Mouse (Mus musculus) limb, embryonic 13.5 days (tissue): ENCODE data around the gene Isoc2b. TPM values are rescaled to one million over a fixed set of nuclear protein-coding genes. Genes with fewer than 3 reads are reported as not detected.
"Not testable (repeated sequence)": the region's sequence is repeated elsewhere in the genome, so short reads cannot be mapped to it uniquely, and the experiment has no call there.

Experiments used
- ATAC-seq: fragments of 200-750 bp; cut with Nextera tagmentation; 2 replicates; pipeline ENCODE4 v1.8.0; 2017; ENCODE audit warnings: low read depth, moderate number of reproducible peaks, moderate TSS enrichment; ENCODE audit not compliant: low FRiP score
- H3K27ac ChIP-seq: fragments of 300-500 bp; sonication (generic); 2 replicates; pipeline ENCODE4 v1.5.1; 2015; ENCODE audit warnings: inconsistent platforms, mild to moderate bottlenecking, moderate library complexity
- H3K27me3 ChIP-seq: fragments of 300-500 bp; sonication (generic); 2 replicates; pipeline ENCODE4 v1.6.1; 2015; ENCODE audit warnings: mild to moderate bottlenecking, inconsistent platforms
- H3K36me3 ChIP-seq: fragments of 300-500 bp; sonication (generic); 2 replicates; pipeline ENCODE4 v1.6.1; 2015; ENCODE audit warnings: inconsistent platforms, mild to moderate bottlenecking, moderate library complexity
- H3K4me1 ChIP-seq: fragments of 300-500 bp; sonication (generic); 2 replicates; pipeline ENCODE4 v1.6.1; 2015; ENCODE audit warnings: inconsistent platforms
- H3K4me2 ChIP-seq: fragments of 300-500 bp; sonication (generic); replicated peaks from 2 replicates; pipeline ENCODE4 v1.6.1; 2015; ENCODE audit warnings: inconsistent platforms, mild to moderate bottlenecking, moderate library complexity
- H3K4me3 ChIP-seq: fragments of 300-500 bp; sonication (generic); 2 replicates; pipeline ENCODE4 v1.5.1; 2015; ENCODE audit warnings: moderate library complexity, mild to moderate bottlenecking, inconsistent platforms
- H3K9ac ChIP-seq: fragments of 300-500 bp; sonication (generic); 2 replicates; pipeline ENCODE4 v1.6.1; 2015; ENCODE audit warnings: mild to moderate bottlenecking, inconsistent platforms
- H3K9me3 ChIP-seq: fragments of 300-500 bp; sonication (generic); 2 replicates; pipeline ENCODE4 v1.6.1; 2016; ENCODE audit warnings: inconsistent platforms
- WGBS: fragments of 180-500 bp; shearing (Covaris S2); methylation state at CpG from one replicate; pipeline ENCODE4 v1.1.7; 2015; 5-methylcytosine and 5-hydroxymethylcytosine counted together
- polyA plus RNA-seq: library from polyadenylated mRNA; unstranded; fragments of >200 nt; fragmentation: Nextera tagmentation; extraction: Ambion mirVana; gene quantifications from 2 replicates; pipeline ENCODE4 v1.2.1, GENCODE M21; 2015

Gene Isoc2b
- polyA plus RNA-seq, 1 experiment from 2014 or later = 5.6 TPM

- no peak overlapping the region for H3K27ac ChIP-seq
- H3K9me3 ChIP-seq = peaks cover 5% of the 10 kb centered on the region; the same call in 1 of the 2 replicates
- H3K36me3 ChIP-seq = no peaks in the 10 kb centered on the region
- WGBS = 6% methylated on average over 18 of the region's 19 CpGs
- peak overlapping the region; percentile 28 for H3K4me3 ChIP-seq
- peak overlapping the region; percentile 54 for H3K4me2 ChIP-seq
- ATAC-seq = 0 out of 2 replicates have a peak, but pooled peaks have one; percentile 65
- H3K27me3 ChIP-seq = peaks cover 33% of the 10 kb centered on the region
- H3K9ac ChIP-seq = peak overlapping the region; percentile 45
- peaks cover 5% of the 10 kb centered on the region for H3K4me1 ChIP-seq
These were observed 29.8 kb upstream of the Isoc2b start for GRCm38 (mm10) chr7:4899649-4900522.

- Histone ChIP-seq H3K4me1 (peaks cover 5% of the 10 kb centered on the region), H3K9ac (peak overlapping the region; percentile 45), H3K4me2 (peak overlapping the region; percentile 54), H3K4me3 (peak overlapping the region; percentile 28), H3K9me3 (peaks cover 5% of the 10 kb centered on the region; the same call in 1 of the 2 replicates), H3K36me3 (no peaks in the 10 kb centered on the region), H3K27me3 (peaks cover 33% of the 10 kb centered on the region), H3K27ac (no peak overlapping the region)
- peak; percentile 37; the same call in 1 of the 2 replicates for ATAC-seq
- 15% methylated on average over 15 of the region's 18 CpGs for WGBS
These were observed 29.0 kb upstream of the Isoc2b start for GRCm38 (mm10) chr7:4898851-4899648.

GRCm38 (mm10) chr7:4895186-4895585 lies 25.1 kb upstream of the Isoc2b start:
- peaks cover 5% of the 10 kb centered on the region for H3K4me1 ChIP-seq
- H3K36me3 ChIP-seq = peaks cover 6% of the 10 kb centered on the region; the same call in 1 of the 2 replicates
- H3K4me3 ChIP-seq = no peak overlapping the region
- no peak for ATAC-seq
- H3K27me3 ChIP-seq = peaks cover 22% of the 10 kb centered on the region
- H3K9me3 ChIP-seq = no peaks in the 10 kb centered on the region
- no peak overlapping the region for H3K27ac ChIP-seq
- no peak overlapping the region for H3K9ac ChIP-seq
- 60% methylated on average over 11 of the region's 11 CpGs for WGBS
- no peak overlapping the region for H3K4me2 ChIP-seq

- Histone ChIP-seq H3K36me3 (peaks cover 5% of the 10 kb centered on the region; the same call in 1 of the 2 replicates), H3K27me3 (no peaks in the 10 kb centered on the region), H3K9me3 (no peaks in the 10 kb centered on the region), H3K27ac (no peak overlapping the region), H3K4me1 (no peaks in the 10 kb centered on the region), H3K4me3 (no peak overlapping the region), H3K9ac (no peak overlapping the region), H3K4me2 (no peak overlapping the region)
- ATAC-seq = no peak
- WGBS = 45% methylated on average over 4 of the region's 4 CpGs
These were observed 16.6 kb upstream of the Isoc2b start for GRCm38 (mm10) chr7:4886680-4887079.

- H3K4me2 ChIP-seq, H3K4me3 ChIP-seq, H3K9me3 ChIP-seq, H3K36me3 ChIP-seq, H3K9ac ChIP-seq, H3K27me3 ChIP-seq, H3K27ac ChIP-seq, ATAC-seq: not testable (repeated sequence)
- WGBS = 89% methylated on average over 1 of the region's 1 CpGs
- H3K4me1 ChIP-seq = peaks cover 15% of the 10 kb centered on the region
These were observed 9.0 kb upstream of the Isoc2b start for GRCm38 (mm10) chr7:4879036-4879435.

GRCm38 (mm10) chr7:4878186-4878585 lies 8.1 kb upstream of the Isoc2b start:
- Histone ChIP-seq H3K27me3 (no peaks in the 10 kb centered on the region), H3K4me1 (peaks cover 15% of the 10 kb centered on the region), H3K4me2 (peak overlapping the region; percentile 82), H3K9ac (no peak overlapping the region; the same call in 1 of the 2 replicates), H3K27ac (no peak overlapping the region), H3K9me3 (no peaks in the 10 kb centered on the region), H3K4me3 (no peak overlapping the region; the same call in 1 of the 2 replicates), H3K36me3 (no peaks in the 10 kb centered on the region)
- ATAC-seq = no peak

- H3K9me3 ChIP-seq = no peaks in the 10 kb centered on the region
- peak overlapping the region; percentile 54 for H3K4me3 ChIP-seq
- WGBS = 7% methylated on average over 11 of the region's 11 CpGs
- H3K9ac ChIP-seq = peak overlapping the region; percentile 69
- peaks cover 15% of the 10 kb centered on the region for H3K4me1 ChIP-seq
- peak; percentile 17 for ATAC-seq
- H3K27me3 ChIP-seq = no peaks in the 10 kb centered on the region
- H3K36me3 ChIP-seq = no peaks in the 10 kb centered on the region
- H3K27ac ChIP-seq = no peak overlapping the region
- peak overlapping the region; percentile 82 for H3K4me2 ChIP-seq
These were observed 7.2 kb upstream of the Isoc2b start for GRCm38 (mm10) chr7:4877226-4877625.

GRCm38 (mm10) chr7:4876753-4877221 lies 6.7 kb upstream of the Isoc2b start, which contains the start of gene Isoc2a:
TSS of gene Isoc2a (plus strand) at chr7:4877153.
- H3K27ac ChIP-seq = peak within 1 kb of the TSS; percentile 0; the same call in 1 of the 2 replicates
- H3K9me3 ChIP-seq = no peaks in the 10 kb centered on the region
- H3K4me1 ChIP-seq = peaks cover 15% of the 10 kb centered on the region
- no peaks in the 10 kb centered on the region for H3K36me3 ChIP-seq
- peak within 1 kb of the TSS; percentile 54 for H3K4me3 ChIP-seq
- ATAC-seq = peak; percentile 99
- peak within 1 kb of the TSS; percentile 82 for H3K4me2 ChIP-seq
- peak within 1 kb of the TSS; percentile 69 for H3K9ac ChIP-seq
- H3K27me3 ChIP-seq = no peaks in the 10 kb centered on the region
- under 1% methylated on average over 22 of the region's 22 CpGs for WGBS

- WGBS = 53% methylated on average over 10 of the region's 10 CpGs
- Histone ChIP-seq H3K27ac (peak overlapping the region; percentile 17; the same call in 1 of the 2 replicates), H3K9me3 (no peaks in the 10 kb centered on the region), H3K36me3 (no peaks in the 10 kb centered on the region), H3K4me1 (peaks cover 19% of the 10 kb centered on the region), H3K27me3 (no peaks in the 10 kb centered on the region), H3K4me3 (peak overlapping the region; percentile 60), H3K4me2 (peak overlapping the region; percentile 68), H3K9ac (peak overlapping the region; percentile 69)
- ATAC-seq = no peak
These were observed 3.4 kb downstream of the Isoc2b start for GRCm38 (mm10) chr7:4866631-4867180.

- Histone ChIP-seq H3K27ac (peak overlapping the region; percentile 52), H3K4me1 (peaks cover 19% of the 10 kb centered on the region), H3K4me2 (peak overlapping the region; percentile 68), H3K36me3 (no peaks in the 10 kb centered on the region), H3K9me3 (no peaks in the 10 kb centered on the region), H3K27me3 (no peaks in the 10 kb centered on the region), H3K9ac (peak overlapping the region; percentile 69), H3K4me3 (peak overlapping the region; percentile 60)
- WGBS = 4% methylated on average over 40 of the region's 40 CpGs
- peak; percentile 100 for ATAC-seq
These were observed 4.2 kb downstream of the Isoc2b start for GRCm38 (mm10) chr7:4865579-4866493.

GRCm38 (mm10) chr7:4865090-4865489 lies 5.0 kb downstream of the Isoc2b start:
- H3K9me3 ChIP-seq = no peaks in the 10 kb centered on the region
- 0 out of 2 replicates have a peak overlapping the region, but pooled peaks have one; percentile 52 for H3K27ac ChIP-seq
- H3K27me3 ChIP-seq = no peaks in the 10 kb centered on the region
- peak overlapping the region; percentile 68 for H3K4me2 ChIP-seq
- WGBS = 66% methylated on average over 5 of the region's 5 CpGs
- no peak overlapping the region for H3K9ac ChIP-seq
- H3K4me1 ChIP-seq = peaks cover 19% of the 10 kb centered on the region
- peak overlapping the region; percentile 60 for H3K4me3 ChIP-seq
- no peaks in the 10 kb centered on the region for H3K36me3 ChIP-seq
- no peak for ATAC-seq
